Comparison of ENCODE assay signal across 20 mouse cellular contexts in genomic region chr11:75961782-75962181, GRCm38 (mm10). TPM values are rescaled to one million over a fixed set of nuclear protein-coding genes. Genes with fewer than 3 reads are reported as not detected.
DNase-seq lines count a peak whose midpoint lies in the region.
"Had no signal": no experiment of that assay in that cellular context is flagged by ENCODE, and none has a peak within 500 bp of the region (broad histone marks: within the 10 kb centered on the region; RNA-seq: fewer than 3 reads in every experiment).

No protein-coding gene starts in this region.

- DNase-seq in lung, postnatal 25 days (ENCODE audit: low spot score) = peak; percentile 23
- DNase-seq in lung, postnatal 10 days = no peak
- DNase-seq in thymus, postnatal 0 days (ENCODE audit: low spot score) = peak; percentile 42
- no peak for DNase-seq in thymus, postnatal 36 days
- peak; percentile 67 for DNase-seq in T-cell, adult 2 months (ENCODE audit: low spot score)
- DNase-seq in kidney, postnatal 36 days = no peak
- no peak for DNase-seq in urinary bladder, adult 18-20 months (ENCODE audit: low spot score in 2 of 2)
- DNase-seq: adrenal gland, postnatal 14 days; cerebellum, adult 18-20 months; cerebellum, postnatal 10 days; gastrocnemius, postnatal 25 days; heart, adult 18-20 months; heart, postnatal 4 days; kidney, adult 2 months; layer of hippocampus, postnatal 36 days; left cerebral cortex, postnatal 4 days; liver, postnatal 0 days; right cerebral cortex, postnatal 25 days had no signal

RNA-seq across cellular contexts. Expression of gene Rph3al, which starts 23.6 kb away (rescaled TPM):
- 4.2 and 4.3 TPM in 2 replicates for polyA plus RNA-seq in thymus, postnatal 0 days (2015; fragmentation: Nextera tagmentation; extraction: Ambion mirVana)

RNA-seq across cellular contexts. Expression of gene 1700016K19Rik, which starts 37.9 kb away (rescaled TPM):
- 1.2 and 1.3 TPM in 2 replicates for polyA plus RNA-seq in thymus, postnatal 0 days (2015; fragmentation: Nextera tagmentation; extraction: Ambion mirVana)
- polyA plus RNA-seq: heart, postnatal 0 days; liver, embryonic 12.5 days; liver, postnatal 0 days had no signal

Comparison
In these comparisons a context has a peak if more than half of its experiments do, and no peak if none do; other contexts are left out.
1. DNase-seq: peak in lung, postnatal 25 days (single experiment), thymus, postnatal 0 days (single experiment) and T-cell, adult 2 months (single experiment); none in lung, postnatal 10 days (single experiment), thymus, postnatal 36 days (0 of 2), kidney, postnatal 36 days (0 of 2) and urinary bladder, adult 18-20 months (0 of 2).